Mouse (Mus musculus) spleen, adult 2 months (tissue): ENCODE results near the gene Nudt16.

Source experiments
- CTCF ChIP-seq: fragments of 200-500 bp; IDR thresholded peaks from 2 replicates; pipeline ENCODE4 v1.5.1; 2011; ENCODE audit warnings: mild to moderate bottlenecking, inconsistent platforms; ENCODE audit not compliant: insufficient read depth, insufficient read length, insufficient replicate concordance; ENCODE audit errors: extremely low read depth
- POLR2A ChIP-seq: fragments of 200-500 bp; IDR thresholded peaks from 2 replicates; pipeline ENCODE4 v1.6.1; 2011; ENCODE audit warnings: low read depth, low read length, inconsistent platforms

GRCm38 (mm10) chr9:105130331-105130730 is 1.3 kb downstream of the Nudt16 start:
- no peak for TF ChIP-seq CTCF
- TF ChIP-seq POLR2A, result no peak
